ENCODE assay signal across 20 mouse cellular contexts in the genomic region with DNA sequence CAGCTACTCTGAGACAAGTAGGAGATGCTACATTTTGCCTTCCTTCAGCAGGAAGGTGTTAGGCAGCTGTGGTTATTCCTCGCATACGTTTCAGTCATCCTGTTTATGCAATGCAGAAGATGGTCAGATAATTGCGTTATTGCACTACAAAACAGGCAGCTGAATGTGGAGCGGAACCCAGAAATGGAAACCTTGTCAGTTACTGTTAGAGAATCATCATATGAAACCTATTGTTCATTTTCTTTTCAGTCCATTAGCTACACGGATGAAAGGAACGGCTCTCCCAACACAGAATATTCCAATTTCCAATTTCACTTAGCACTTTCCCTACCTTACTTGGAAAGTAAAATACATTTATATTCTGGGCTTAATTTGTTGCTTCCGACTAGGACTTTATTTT.
A peak's percentile ranks its signal among the peaks of the same experiment; 100 is the strongest.
DNase-seq lines count a peak whose midpoint lies in the region; ATAC-seq lines count a peak whose summit lies in the region.
"Had no signal": no experiment of that assay in that cellular context is flagged by ENCODE, and none has a peak within 500 bp of the region (broad histone marks: within the 10 kb centered on the region; RNA-seq: fewer than 3 reads in every experiment).

No protein-coding gene starts in this region.

- H3K9me3 ChIP-seq in limb, embryonic 10.5 days (replicated peaks): no peaks in the 10 kb centered on the region
- H3K9me3 ChIP-seq: embryonic facial prominence, embryonic 10.5 days; embryonic facial prominence, embryonic 12.5 days; forebrain, embryonic 13.5 days had no signal

- intact Hi-C loops in heart, postnatal 36 days (cut with DNase I): no loop called here
- intact Hi-C loops in heart, postnatal 14 days (cut with DNase I): no loop called here

- no peak overlapping the region for H3K27ac ChIP-seq in limb, embryonic 10.5 days
- H3K27ac ChIP-seq: embryonic facial prominence, embryonic 10.5 days; embryonic facial prominence, embryonic 12.5 days; forebrain, embryonic 13.5 days; forebrain, embryonic 15.5 days had no signal

- no peak overlapping the region for H3K4me3 ChIP-seq in limb, embryonic 10.5 days
- H3K4me3 ChIP-seq: embryonic facial prominence, embryonic 10.5 days; embryonic facial prominence, embryonic 12.5 days; forebrain, embryonic 13.5 days; forebrain, embryonic 15.5 days had no signal

- DNase-seq in retina, postnatal 1 day: peak; percentile 69
- DNase-seq in limb, embryonic 10.5 days (ENCODE audit: low spot score): no peak
- no peak for DNase-seq in heart, postnatal 36 days
- DNase-seq in heart, postnatal 14 days: no peak
- DNase-seq: adrenal gland, adult 8-10 months; adrenal gland, postnatal 14 days; adrenal gland, postnatal 36 days; cerebellum, adult 11-12 months; cerebellum, adult 2 months; cerebellum, adult 9-10 months; cerebellum, postnatal 10 days; cerebellum, postnatal 25 days had no signal

- WGBS in limb, embryonic 10.5 days: 87% methylated on average over 7 of the region's 7 CpGs

- no peaks in the 10 kb centered on the region for H3K4me1 ChIP-seq in limb, embryonic 10.5 days
- H3K4me1 ChIP-seq: embryonic facial prominence, embryonic 10.5 days; embryonic facial prominence, embryonic 12.5 days; forebrain, embryonic 15.5 days had no signal

- no peaks in the 10 kb centered on the region for H3K27me3 ChIP-seq in limb, embryonic 10.5 days (ENCODE audit: low read depth, poor library complexity, severe bottlenecking)
- H3K27me3 ChIP-seq: embryonic facial prominence, embryonic 12.5 days; forebrain, embryonic 13.5 days; forebrain, embryonic 15.5 days; Patski had no signal

- 0 out of 2 replicates have a peak, but pooled peaks have one; percentile 14 for ATAC-seq in granulocyte monocyte progenitor cell, adult 5-6 weeks (replicated peaks; ENCODE audit: poor library complexity, severe bottlenecking)
- ATAC-seq in megakaryocyte progenitor cell, adult 5-6 weeks (replicated peaks; ENCODE audit: poor library complexity): peak; percentile 42; the same call in 1 of the 2 replicates
- ATAC-seq: activated CD4-positive, CD25-positive, alpha-beta regulatory T cell, adult 4 months; forebrain, embryonic 13.5 days; forebrain, embryonic 15.5 days; Patski had no signal

- H3K36me3 ChIP-seq in limb, embryonic 10.5 days: no peaks in the 10 kb centered on the region
- H3K36me3 ChIP-seq: embryonic facial prominence, embryonic 10.5 days; embryonic facial prominence, embryonic 12.5 days; forebrain, embryonic 15.5 days had no signal
